Mouse (Mus musculus): ENCODE data around the gene Tubg2. TPM values are rescaled to one million over a fixed set of nuclear protein-coding genes. Genes with fewer than 3 reads are reported as not detected.

Tubg2 gene
- total RNA-seq, 1 experiment = 0.31 TPM

GRCm38 (mm10) chr11:101185441-101185840 lies 29.7 kb downstream of the Tubg2 start:
- no peak overlapping the region for H3K9ac ChIP-seq (ENCODE audit: insufficient read depth, low read depth, low read length, poor library complexity, severe bottlenecking)
- no peak overlapping the region for H3K4me3 ChIP-seq (ENCODE audit: insufficient read depth in 1 of 2, low read depth in 1 of 2, low read length in 2 of 2, poor library complexity in 1 of 2, severe bottlenecking in 1 of 2)
- no peaks in the 10 kb centered on the region for H3K9me3 ChIP-seq (ENCODE audit: control insufficient read depth, insufficient read depth, low read depth, low read length)
- in situ Hi-C loops (cut with MboI; ENCODE audit: low sequenced_read_pairs in 2 of 2, unreplicated experiment in 2 of 2) = no loop called here
- H3K4me1 ChIP-seq (ENCODE audit: control insufficient read depth in 2 of 2, insufficient read depth in 2 of 2, low read length in 2 of 2, poor library complexity in 1 of 2) = peaks cover 0 to 17% of the 10 kb centered on the region in 2 experiments; a peak in 2 of 4 replicates
- H3K27ac ChIP-seq (ENCODE audit: insufficient read depth, low read depth, low read length, poor library complexity, severe bottlenecking) = no peak overlapping the region
- no peaks in the 10 kb centered on the region for H3K36me3 ChIP-seq (ENCODE audit: control insufficient read depth, insufficient read depth, low read length, poor library complexity, severe bottlenecking)
- TF ChIP-seq HCFC1 (IDR thresholded peaks at IDR 0.05; ENCODE audit: borderline replicate concordance, insufficient read depth, low read length) (no peak), ZC3H11A (IDR thresholded peaks at IDR 0.05; ENCODE audit: borderline replicate concordance, low read depth, low read length) (no peak), CHD2 (IDR thresholded peaks at IDR 0.05; ENCODE audit: low read depth, low read length) (no peak), ZNF384 (IDR thresholded peaks at IDR 0.05; ENCODE audit: low read depth, low read length) (no peak), MAFK (IDR thresholded peaks at IDR 0.05; ENCODE audit: insufficient read depth, low read depth, low read length) (no peak)
- DNase-seq (ENCODE audit: low read depth, low spot score) = no peak

DNA sequence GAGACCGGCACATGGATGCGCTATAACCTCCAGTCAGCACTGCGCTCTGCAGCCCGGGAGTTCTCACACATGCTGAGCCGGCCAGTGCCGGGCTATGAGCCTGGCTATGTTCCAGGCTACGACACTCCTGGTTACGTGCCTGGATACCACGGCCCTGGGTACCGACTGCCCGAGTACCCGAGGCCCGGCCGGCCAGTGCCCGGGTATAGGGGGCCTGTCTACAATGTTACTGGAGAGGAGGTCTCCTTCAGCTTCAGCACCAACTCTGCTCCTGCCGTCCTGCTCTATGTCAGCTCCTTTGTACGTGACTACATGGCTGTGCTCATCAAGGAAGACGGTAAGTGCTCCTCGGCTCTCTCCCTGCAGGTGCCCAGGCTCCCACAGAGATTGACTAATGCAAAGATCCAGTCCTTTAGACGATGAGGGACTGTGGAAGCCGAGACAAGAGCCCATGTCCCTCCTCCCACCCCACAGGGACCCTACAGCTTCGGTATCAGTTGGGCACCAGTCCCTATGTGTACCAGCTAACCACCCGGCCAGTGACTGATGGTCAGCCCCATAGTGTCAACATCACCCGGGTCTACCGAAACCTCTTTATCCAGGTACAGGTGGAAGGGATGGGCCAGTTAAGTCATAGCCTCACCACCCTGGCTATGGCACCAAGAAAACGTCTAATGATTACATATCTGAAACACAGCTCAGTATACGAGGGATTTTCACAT lies 31.0 kb downstream of the Tubg2 start:
- in situ Hi-C loops (cut with MboI; ENCODE audit: low sequenced_read_pairs in 2 of 2, unreplicated experiment in 2 of 2) = no loop called here
- Histone ChIP-seq H3K9me3 (ENCODE audit: control insufficient read depth, insufficient read depth, low read depth, low read length) (no peaks in the 10 kb centered on the region), H3K4me3 (ENCODE audit: insufficient read depth in 1 of 2, low read depth in 1 of 2, low read length in 2 of 2, poor library complexity in 1 of 2, severe bottlenecking in 1 of 2) (no peak overlapping the region), H3K4me1 (ENCODE audit: control insufficient read depth in 2 of 2, insufficient read depth in 2 of 2, low read length in 2 of 2, poor library complexity in 1 of 2) (peaks cover 0 to 28% of the 10 kb centered on the region in 2 experiments; a peak in 2 of 4 replicates), H3K27ac (ENCODE audit: insufficient read depth, low read depth, low read length, poor library complexity, severe bottlenecking) (no peak overlapping the region), H3K9ac (ENCODE audit: insufficient read depth, low read depth, low read length, poor library complexity, severe bottlenecking) (no peak overlapping the region), H3K36me3 (ENCODE audit: control insufficient read depth, insufficient read depth, low read length, poor library complexity, severe bottlenecking) (no peaks in the 10 kb centered on the region)
- DNase-seq (ENCODE audit: low read depth, low spot score) = no peak
- TF ChIP-seq ZNF384 (IDR thresholded peaks at IDR 0.05; ENCODE audit: low read depth, low read length) = no peak
- no peak for TF ChIP-seq ZC3H11A (IDR thresholded peaks at IDR 0.05; ENCODE audit: borderline replicate concordance, low read depth, low read length)
- TF ChIP-seq HCFC1 (IDR thresholded peaks at IDR 0.05; ENCODE audit: borderline replicate concordance, insufficient read depth, low read length) = no peak
- TF ChIP-seq CHD2 (IDR thresholded peaks at IDR 0.05; ENCODE audit: low read depth, low read length) = no peak
- TF ChIP-seq MAFK (IDR thresholded peaks at IDR 0.05; ENCODE audit: insufficient read depth, low read depth, low read length) = no peak

DNA sequence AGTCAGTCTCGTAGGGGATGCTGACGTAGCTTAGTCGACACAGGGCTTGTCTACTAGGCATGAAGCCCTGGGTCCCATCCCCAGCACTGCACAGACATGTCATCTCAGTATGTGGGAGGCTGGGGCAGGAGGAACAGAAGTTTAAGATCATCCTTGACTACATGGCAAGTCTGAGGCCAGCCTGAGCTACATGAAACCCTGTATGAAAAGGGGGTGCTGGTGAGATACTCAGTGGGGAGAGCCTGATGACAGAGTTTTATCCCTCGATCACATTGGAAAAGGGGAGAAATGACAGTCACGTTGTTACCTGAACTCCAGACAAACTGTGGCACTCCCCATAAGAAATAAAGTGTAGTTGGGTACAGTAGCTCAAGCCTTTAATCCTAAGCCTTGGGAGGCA lies 31.8 kb downstream of the Tubg2 start:
- no peak overlapping the region for H3K4me3 ChIP-seq (ENCODE audit: insufficient read depth in 1 of 2, low read depth in 1 of 2, low read length in 2 of 2, poor library complexity in 1 of 2, severe bottlenecking in 1 of 2)
- H3K9ac ChIP-seq (ENCODE audit: insufficient read depth, low read depth, low read length, poor library complexity, severe bottlenecking) = no peak overlapping the region
- TF ChIP-seq HCFC1 (IDR thresholded peaks at IDR 0.05; ENCODE audit: borderline replicate concordance, insufficient read depth, low read length) = no peak
- 0 out of 2 replicates have a peak, but pooled peaks cover 1% of the 10 kb centered on the region for H3K36me3 ChIP-seq (ENCODE audit: control insufficient read depth, insufficient read depth, low read length, poor library complexity, severe bottlenecking)
- peaks cover 0 to 28% of the 10 kb centered on the region in 2 experiments; a peak in 2 of 4 replicates for H3K4me1 ChIP-seq (ENCODE audit: control insufficient read depth in 2 of 2, insufficient read depth in 2 of 2, low read length in 2 of 2, poor library complexity in 1 of 2)
- in situ Hi-C loops (cut with MboI; ENCODE audit: low sequenced_read_pairs in 2 of 2, unreplicated experiment in 2 of 2) = no loop called here
- H3K27ac ChIP-seq (ENCODE audit: insufficient read depth, low read depth, low read length, poor library complexity, severe bottlenecking) = no peak overlapping the region
- DNase-seq (ENCODE audit: low read depth, low spot score) = no peak
- H3K9me3 ChIP-seq (ENCODE audit: control insufficient read depth, insufficient read depth, low read depth, low read length) = no peaks in the 10 kb centered on the region

- Histone ChIP-seq H3K4me1 (ENCODE audit: control insufficient read depth in 2 of 2, insufficient read depth in 2 of 2, low read length in 2 of 2, poor library complexity in 1 of 2) (peaks cover 0 to 28% of the 10 kb centered on the region in 2 experiments; a peak in 2 of 4 replicates), H3K36me3 (ENCODE audit: control insufficient read depth, insufficient read depth, low read length, poor library complexity, severe bottlenecking) (peaks cover 7% of the 10 kb centered on the region; the same call in 1 of the 2 replicates), H3K9ac (ENCODE audit: insufficient read depth, low read depth, low read length, poor library complexity, severe bottlenecking) (no peak overlapping the region), H3K9me3 (ENCODE audit: control insufficient read depth, insufficient read depth, low read depth, low read length) (no peaks in the 10 kb centered on the region), H3K4me3 (ENCODE audit: insufficient read depth in 1 of 2, low read depth in 1 of 2, low read length in 2 of 2, poor library complexity in 1 of 2, severe bottlenecking in 1 of 2) (no peak overlapping the region), H3K27ac (ENCODE audit: insufficient read depth, low read depth, low read length, poor library complexity, severe bottlenecking) (no peak overlapping the region)
- no peak for TF ChIP-seq ZNF384 (IDR thresholded peaks at IDR 0.05; ENCODE audit: low read depth, low read length)
- no peak for TF ChIP-seq MAFK (IDR thresholded peaks at IDR 0.05; ENCODE audit: insufficient read depth, low read depth, low read length)
- TF ChIP-seq ZC3H11A (IDR thresholded peaks at IDR 0.05; ENCODE audit: borderline replicate concordance, low read depth, low read length) = no peak
- no peak for TF ChIP-seq HCFC1 (IDR thresholded peaks at IDR 0.05; ENCODE audit: borderline replicate concordance, insufficient read depth, low read length)
- TF ChIP-seq CHD2 (IDR thresholded peaks at IDR 0.05; ENCODE audit: low read depth, low read length) = no peak
- in situ Hi-C loops (cut with MboI; ENCODE audit: low sequenced_read_pairs in 2 of 2, unreplicated experiment in 2 of 2) = no loop called here
- no peak for DNase-seq (ENCODE audit: low read depth, low spot score)
Observed at GRCm38 (mm10) chr11:101188166-101188805, 32.6 kb downstream of the Tubg2 start.

All from ES-E14 (cell line).